Mouse (Mus musculus): ENCODE measurements around the gene Mink1.
"Not testable (repeated sequence)": the region's sequence is repeated elsewhere in the genome, so short reads cannot be mapped to it uniquely, and the experiment has no call there.

Gene Mink1

GRCm38 (mm10) chr11:70562287-70562994, at the start of gene Mink1:
Mink1 (plus strand) TSS chr11:70562881.
- peak; percentile 87 to 91 for DNase-seq

GRCm38 (mm10) chr11:70513520-70513919, 49.2 kb upstream of the Mink1 start:
- no peak for DNase-seq

- no peak for DNase-seq
Observed at GRCm38 (mm10) chr11:70514288-70514687, 48.4 kb upstream of the Mink1 start, which contains the start of gene Vmo1. Vmo1 (minus strand) TSS chr11:70514616.

- peak in 1 of 2 experiments; percentile 31 for DNase-seq
Observed at GRCm38 (mm10) chr11:70516352-70516751, 46.3 kb upstream of the Mink1 start.

- no peak for DNase-seq
Observed at GRCm38 (mm10) chr11:70518436-70518835, 44.2 kb upstream of the Mink1 start.

- no peak for DNase-seq
Observed at GRCm38 (mm10) chr11:70518923-70519322, 43.8 kb upstream of the Mink1 start, which contains the start of gene Gltpd2. Gltpd2 (plus strand) TSS chr11:70519196.

- DNase-seq = peak in 1 of 2 experiments; percentile 25
Observed at GRCm38 (mm10) chr11:70520178-70520769, 42.4 kb upstream of the Mink1 start.

GRCm38 (mm10) chr11:70523306-70523989, 39.2 kb upstream of the Mink1 start:
- not testable (repeated sequence) for DNase-seq

GRCm38 (mm10) chr11:70524782-70525181, 37.9 kb upstream of the Mink1 start:
- DNase-seq = no peak

- peak; percentile 95 to 97 for DNase-seq
Observed at GRCm38 (mm10) chr11:70525184-70525678, 37.5 kb upstream of the Mink1 start, which contains the start of gene Psmb6. Psmb6 (plus strand) TSS chr11:70525367.

GRCm38 (mm10) chr11:70525726-70526125, 37.0 kb upstream of the Mink1 start:
- DNase-seq = no peak

- DNase-seq = no peak
Observed at GRCm38 (mm10) chr11:70526211-70526610, 36.5 kb upstream of the Mink1 start.

- DNase-seq = no peak
Observed at GRCm38 (mm10) chr11:70528610-70529009, 34.1 kb upstream of the Mink1 start.

- DNase-seq = not testable (repeated sequence)
Observed at GRCm38 (mm10) chr11:70531065-70531464, 31.6 kb upstream of the Mink1 start.

GRCm38 (mm10) chr11:70532839-70533238, 29.8 kb upstream of the Mink1 start, which contains the start of gene Gm40193:
Gm40193 (minus strand) TSS chr11:70532939.
- no peak for DNase-seq

GRCm38 (mm10) chr11:70539423-70539822, 23.3 kb upstream of the Mink1 start:
- no peak for DNase-seq

GRCm38 (mm10) chr11:70539877-70540587, 22.6 kb upstream of the Mink1 start, which contains the start of gene Pld2:
Pld2 (plus strand) TSS chr11:70540064.
- DNase-seq = peak; percentile 93 to 96

GRCm38 (mm10) chr11:70540928-70541327, 21.8 kb upstream of the Mink1 start:
- no peak for DNase-seq

- no peak for DNase-seq
Observed at GRCm38 (mm10) chr11:70541415-70541814, 21.3 kb upstream of the Mink1 start.

GRCm38 (mm10) chr11:70544496-70544895, 18.2 kb upstream of the Mink1 start:
- no peak for DNase-seq

- DNase-seq = no peak
Observed at GRCm38 (mm10) chr11:70551526-70551925, 11.2 kb upstream of the Mink1 start.

GRCm38 (mm10) chr11:70553940-70554339, 8.7 kb upstream of the Mink1 start:
- DNase-seq = peak in 1 of 2 experiments; percentile 33

Measured in lung, adult 18-20 months (tissue).